Mouse (Mus musculus): Measurements from ENCODE around the gene Klhl2.

Klhl2 gene

DNA sequence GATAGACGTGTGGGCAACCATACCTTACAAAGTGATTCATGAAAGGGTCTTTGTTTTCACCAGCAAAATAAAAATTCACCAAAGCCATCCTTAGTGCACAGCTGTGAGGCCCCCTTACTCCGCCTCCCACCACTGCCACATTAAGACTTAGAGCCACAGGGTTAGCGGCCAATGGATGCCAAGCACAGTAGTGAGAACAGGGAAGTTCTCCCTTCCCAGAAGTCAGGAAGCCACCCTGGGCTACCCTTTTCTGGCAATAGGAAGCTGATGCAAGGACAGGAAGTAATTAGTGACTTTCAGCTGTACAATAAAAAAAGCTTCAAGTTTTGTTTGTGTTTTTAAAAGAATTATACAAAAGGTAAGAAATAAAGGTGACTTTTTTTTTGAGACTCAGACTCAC is 18.2 kb downstream of the Klhl2 start:
- no peak for DNase-seq (ENCODE audit: low spot score)

DNA sequence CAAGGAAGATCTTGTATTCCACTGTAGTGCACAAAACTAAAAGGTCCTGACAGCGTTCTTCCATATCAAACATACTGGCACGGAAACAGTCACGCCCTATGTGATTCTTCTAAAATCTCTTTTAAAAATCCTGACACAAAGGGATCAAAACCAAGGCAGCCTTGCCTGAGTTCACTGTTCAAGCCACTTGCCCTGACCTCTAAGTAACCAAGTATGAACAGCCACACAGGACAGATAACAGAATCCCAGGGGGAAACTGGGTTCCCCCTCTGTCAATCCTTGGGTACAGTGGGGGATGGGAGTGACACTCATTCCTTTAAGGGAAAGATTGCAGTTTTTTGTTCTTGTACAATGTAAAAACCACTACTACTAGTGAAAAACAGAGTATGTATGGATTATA is 19.9 kb downstream of the Klhl2 start:
- no peak for DNase-seq (ENCODE audit: low spot score)

DNA sequence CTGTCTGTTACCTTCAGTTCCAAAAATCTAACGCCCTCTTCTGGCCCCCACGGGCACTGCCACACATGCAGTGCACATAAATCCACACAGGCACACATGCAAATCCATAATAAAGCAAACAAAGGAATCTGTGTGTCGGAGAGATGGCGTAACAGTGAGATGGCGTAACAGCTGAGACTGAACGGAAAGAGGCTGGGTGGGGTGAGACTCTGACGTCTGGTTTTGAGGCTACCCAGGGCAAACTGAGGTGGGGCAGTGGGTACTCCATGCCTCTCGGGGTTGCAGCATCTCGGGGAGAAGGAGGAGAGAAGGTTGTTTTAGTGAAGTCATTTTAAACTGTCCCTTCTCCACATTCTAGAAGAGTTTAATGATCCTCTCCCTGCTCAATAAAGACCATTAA is 20.4 kb downstream of the Klhl2 start:
- DNase-seq (ENCODE audit: low spot score) = no peak

DNA sequence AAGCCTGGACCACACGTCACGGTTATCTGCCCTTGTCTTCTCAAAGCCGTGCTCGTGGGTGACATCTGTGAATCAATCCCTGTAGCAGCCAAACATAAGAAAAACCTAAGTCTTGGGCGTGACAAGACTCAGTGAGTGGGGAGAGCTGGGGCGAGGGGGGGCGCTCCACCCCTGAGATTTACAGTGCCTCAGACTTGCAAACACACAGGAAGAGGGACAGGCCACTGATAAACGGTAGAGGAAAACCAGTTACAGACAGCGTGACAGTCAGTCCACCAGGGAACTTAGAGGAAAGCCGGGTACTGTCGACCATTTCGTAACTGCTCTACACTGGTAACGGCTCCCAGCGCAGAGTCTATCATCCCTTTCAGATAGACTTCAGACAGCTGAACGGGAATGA is 21.4 kb downstream of the Klhl2 start:
- DNase-seq (ENCODE audit: low spot score) = no peak

DNA sequence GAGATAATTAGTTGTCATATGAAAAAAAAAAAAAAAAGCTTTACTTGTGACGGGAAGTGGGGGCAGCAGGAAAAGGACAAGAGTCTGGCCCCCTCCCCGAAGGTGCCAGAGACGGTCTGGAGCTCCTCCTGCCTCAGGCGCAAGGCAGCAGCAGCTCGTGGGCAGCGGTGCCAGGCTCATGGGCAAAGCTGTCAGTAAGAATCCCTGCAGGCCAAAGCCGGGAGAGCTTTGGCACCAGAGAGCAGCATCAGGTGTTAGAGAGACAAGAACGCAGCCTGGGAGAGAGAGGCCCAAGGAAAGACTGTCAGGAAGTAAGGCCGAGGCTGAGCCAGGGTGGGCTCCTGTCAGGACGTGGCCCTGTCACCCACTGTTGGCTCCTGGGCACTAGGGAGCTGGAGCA is 22.5 kb downstream of the Klhl2 start:
- DNase-seq (ENCODE audit: low spot score) = no peak

DNA sequence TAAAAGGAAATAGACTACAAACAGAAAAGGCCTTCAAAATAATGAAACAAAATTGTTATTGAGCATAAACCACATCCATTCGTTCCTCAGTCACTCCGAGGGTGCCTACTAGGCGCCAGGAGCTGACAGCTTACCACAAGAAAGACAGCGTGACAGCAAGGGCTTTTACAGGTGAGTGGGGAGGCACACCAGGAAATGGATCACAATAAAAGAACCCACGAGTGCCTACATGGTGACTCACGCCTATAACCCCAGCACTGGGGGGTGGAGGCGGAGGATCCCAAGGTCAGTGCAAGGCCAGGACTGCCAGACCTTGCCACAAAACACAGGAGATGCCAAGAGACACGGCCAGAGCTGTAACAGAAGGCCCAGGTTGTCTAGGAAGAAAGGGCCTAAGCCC is 23.4 kb downstream of the Klhl2 start:
- no peak for DNase-seq (ENCODE audit: low spot score)

DNA sequence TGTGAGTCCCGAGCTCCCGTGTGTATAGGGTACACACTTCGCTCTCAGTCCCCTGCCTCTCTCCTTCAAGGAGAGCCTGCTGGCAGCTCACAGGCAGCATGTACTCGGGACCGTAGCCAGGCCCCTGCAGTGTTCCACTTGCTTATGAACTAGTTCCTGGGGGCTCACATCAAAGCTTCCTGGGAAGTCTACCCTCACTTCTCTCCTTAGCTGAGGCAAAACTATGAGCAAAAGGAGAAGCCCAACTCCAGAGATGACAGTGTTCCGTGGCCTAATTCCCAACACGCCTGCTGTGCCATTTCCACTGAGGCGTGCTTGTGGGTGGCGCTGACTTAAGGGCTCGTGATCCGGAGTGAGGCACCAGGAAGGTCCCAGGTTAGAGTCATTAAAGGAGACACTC is 25.9 kb downstream of the Klhl2 start:
- no peak for DNase-seq (ENCODE audit: low spot score)

DNA sequence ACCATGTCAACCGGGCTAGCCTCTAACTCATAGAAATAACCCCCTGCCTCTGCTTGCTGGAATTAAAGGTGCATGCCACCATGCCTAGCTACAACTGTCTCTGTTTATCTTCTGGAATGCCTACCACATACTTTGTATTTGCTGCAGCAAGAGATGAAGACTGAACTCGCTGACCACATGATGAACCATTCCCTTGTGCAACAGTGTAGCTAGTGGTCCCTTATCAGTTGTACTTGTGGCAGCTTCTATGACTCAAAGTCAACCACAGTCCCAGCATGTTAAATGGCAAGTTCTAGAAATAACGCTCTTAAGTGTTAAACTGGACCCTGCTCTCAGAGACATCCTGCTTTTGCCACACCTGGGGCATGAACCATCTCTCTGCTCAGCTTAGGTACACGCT is 28.9 kb downstream of the Klhl2 start:
- no peak for DNase-seq (ENCODE audit: low spot score)

DNA sequence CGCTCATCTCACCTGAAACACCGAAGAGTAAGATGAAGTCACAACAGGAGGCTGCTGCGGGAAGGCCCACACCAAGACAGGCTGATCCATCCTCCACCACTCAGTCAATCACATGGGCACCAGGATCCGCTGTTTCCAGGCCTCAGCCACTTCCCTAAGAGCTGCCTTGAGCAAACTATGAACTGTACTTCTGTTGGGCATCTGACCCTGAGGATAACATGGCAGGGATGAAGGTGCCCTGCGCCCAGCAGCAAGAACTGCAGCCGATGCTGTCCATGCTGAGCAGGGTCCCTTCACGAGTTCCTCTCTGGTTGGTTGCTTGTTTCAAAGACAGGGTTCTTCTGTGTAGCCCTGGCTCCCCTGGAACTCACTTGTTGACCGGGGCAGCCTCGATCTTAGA is 38.0 kb downstream of the Klhl2 start:
- no peak for DNase-seq (ENCODE audit: low spot score)

DNA sequence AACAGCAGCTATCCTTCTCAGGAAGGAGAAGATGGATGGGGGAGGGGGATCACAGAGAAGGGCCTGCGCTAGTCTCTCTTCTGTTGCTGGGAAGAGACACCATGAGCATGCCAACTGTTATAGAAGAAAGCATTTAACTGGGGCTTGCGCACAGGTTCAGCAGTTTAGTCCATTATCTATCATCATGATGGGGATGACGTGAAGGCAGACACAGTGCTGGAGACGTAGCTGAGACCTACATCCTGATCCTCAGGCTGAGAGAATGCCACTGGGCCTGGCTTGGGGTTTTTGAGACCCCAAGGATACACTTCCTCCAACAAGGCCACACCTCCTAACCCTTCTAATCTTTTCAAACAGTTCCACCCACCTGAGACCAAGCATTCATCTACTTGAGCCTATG is 38.7 kb downstream of the Klhl2 start:
- DNase-seq (ENCODE audit: low spot score) = no peak

DNA sequence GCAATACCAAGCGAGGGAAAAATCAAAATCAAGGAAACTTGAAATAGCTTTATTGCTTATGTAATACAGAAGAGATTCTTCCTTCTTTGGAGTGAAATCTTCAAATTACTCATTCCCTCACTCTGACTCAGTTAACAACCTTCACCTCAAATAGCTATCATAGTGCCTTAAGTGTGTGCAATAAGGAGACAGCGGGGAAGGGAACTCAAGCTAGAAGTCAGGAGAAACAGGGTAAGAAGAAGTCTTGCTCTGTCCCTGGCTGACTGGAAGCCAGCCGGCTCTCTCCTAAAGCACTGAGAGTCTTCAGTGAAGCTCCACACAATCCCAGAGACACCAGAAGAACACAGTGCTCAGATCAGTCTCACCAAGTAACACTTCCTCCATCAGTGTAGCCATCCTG is 43.3 kb downstream of the Klhl2 start:
- DNase-seq (ENCODE audit: low spot score) = no peak

DNA sequence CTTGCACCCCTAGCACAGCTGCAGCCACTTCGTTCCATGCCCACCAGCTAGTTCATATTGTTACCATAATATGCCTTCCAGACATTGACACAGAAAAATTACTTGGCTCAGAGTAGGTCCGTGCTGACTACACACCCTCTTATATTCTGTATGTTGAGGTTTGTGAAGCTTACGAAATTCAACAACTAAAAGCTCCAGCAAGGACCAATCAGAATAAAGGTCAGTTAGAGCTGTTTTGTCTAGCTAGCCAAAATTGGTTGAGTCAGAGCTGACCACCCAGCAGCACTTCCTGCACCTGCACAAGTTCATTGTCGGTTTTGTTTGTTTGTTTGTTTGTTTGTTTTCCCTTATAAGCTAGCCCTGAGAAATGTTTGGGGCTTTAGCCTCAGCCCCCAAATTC is 44.8 kb downstream of the Klhl2 start:
- DNase-seq (ENCODE audit: low spot score) = no peak

DNA sequence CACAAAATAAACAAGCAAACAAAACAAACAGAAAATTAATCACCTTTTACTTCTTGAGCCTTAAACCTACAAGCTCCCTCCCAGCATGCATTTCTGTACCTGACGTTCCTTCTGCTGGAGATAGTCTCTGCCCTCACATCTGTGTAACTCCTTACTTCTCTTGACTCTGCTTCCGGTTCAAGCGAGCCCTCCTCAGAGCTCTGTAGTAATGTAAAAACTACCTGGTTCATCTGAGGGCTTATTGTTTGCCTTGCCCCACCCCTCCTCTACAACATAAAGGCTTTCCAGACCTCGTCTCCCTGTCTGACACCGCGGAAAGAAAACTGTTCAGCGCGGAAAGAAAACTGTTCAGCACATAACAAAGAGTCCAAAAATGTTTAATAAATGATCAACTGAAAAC is 50.5 kb downstream of the Klhl2 start:
- DNase-seq (ENCODE audit: low spot score) = no peak

DNA sequence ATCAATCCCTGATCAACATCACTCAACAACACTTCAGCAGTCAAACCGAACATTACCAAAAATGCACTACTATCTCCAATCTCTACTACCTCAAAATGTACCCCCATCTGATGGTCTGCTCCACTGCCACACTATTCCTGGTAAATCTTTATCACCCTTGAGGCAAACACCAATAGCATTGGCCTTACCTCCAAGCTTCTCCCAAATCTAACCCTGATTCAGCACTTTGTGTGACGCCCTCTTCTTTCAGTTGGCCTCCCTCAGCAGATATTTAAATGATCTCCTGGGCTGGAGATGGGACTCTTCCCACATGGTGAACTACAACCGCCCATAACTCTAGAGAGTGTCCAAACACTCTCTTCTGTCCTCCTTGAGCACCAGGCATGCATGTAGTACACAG is 51.3 kb downstream of the Klhl2 start:
- DNase-seq (ENCODE audit: low spot score) = no peak

DNA sequence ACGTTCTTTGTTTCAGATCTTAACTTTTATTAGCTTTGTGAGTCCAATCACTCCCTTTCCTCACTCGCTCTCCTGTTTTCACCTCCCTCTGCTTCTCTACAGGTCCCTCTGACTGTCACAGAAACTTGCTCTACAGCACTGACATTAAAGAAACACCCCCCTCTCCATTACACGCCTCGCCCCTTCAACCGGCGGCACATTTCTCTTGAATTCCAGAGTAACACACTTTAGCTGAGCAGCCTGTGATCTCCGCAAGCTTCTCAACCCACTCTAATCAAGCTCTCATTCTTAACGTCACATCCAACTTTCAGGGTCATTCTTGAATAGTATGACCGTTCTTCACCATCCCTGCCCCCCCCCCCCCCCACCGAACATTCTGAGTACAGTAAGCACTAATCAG is 52.1 kb downstream of the Klhl2 start:
- no peak for DNase-seq (ENCODE audit: low spot score)

DNA sequence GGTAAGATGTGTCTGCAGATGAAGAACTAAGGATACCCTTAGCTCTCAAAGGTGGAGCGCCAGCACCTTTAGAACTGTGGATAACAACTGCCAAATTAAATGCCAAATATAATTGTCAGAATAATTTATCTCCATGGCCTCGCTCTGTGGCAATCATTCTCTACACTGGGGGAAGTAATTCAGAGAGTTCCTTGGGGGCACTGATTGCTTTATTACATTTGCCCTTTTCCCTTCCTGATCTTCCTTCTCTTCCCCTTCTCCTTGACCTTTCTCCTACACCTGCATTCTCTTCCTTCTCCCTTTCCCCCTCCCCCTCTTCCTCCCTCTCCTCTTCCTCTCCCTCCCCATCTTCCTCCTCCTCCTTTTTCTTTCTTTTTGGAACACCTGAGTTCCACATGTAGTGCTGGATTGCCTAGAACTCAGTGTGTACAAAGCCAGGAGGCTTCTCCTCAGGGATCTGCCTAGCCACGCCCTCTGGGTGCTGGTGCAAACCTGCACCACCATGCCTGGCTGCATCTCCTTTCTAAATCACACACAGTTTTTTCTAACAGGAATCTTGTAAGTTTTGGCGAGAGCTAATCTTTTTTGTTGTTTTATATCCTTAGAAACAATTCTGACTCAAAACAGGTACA is 58.5 kb downstream of the Klhl2 start:
- DNase-seq (ENCODE audit: low spot score) = no peak

DNA sequence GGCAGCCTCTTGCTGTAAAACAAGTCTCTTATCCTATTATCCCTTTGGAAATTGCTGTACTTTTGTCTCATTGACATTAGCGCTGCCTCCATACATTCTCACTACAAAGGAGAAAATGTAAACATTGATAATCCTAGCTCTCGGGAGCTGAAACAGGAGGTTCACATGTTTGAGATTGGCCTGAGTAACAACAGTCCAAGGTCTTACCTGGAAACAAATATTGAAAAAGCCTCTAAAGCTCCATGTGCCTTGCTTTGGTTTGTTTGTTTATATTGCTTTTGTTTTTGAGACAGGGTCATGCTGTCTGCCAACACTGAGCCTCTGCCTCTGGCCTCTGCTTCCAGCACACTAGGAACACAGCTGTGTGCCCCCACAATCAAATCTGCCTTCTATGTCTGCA is 59.4 kb downstream of the Klhl2 start:
- DNase-seq (ENCODE audit: low spot score) = no peak

DNA sequence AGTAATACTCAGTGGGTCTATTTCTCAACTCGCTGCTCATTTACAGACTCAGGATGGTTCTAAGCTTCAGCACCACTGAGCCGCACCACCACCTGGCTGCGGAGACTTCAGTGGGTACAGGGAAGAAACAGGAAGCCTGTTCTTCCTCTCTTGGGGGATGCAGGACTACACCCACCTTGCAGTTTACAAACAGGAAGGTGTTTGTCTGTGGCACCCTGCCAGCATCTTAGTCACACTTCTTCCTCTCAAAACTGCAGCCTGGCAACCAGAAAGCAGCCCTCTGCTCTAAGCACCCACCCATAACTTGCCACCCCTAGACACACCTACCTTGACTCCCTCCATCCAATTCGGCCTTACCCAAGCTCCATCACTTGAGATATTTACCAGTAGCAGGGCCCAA is 61.1 kb downstream of the Klhl2 start:
- DNase-seq (ENCODE audit: low spot score) = no peak

DNA sequence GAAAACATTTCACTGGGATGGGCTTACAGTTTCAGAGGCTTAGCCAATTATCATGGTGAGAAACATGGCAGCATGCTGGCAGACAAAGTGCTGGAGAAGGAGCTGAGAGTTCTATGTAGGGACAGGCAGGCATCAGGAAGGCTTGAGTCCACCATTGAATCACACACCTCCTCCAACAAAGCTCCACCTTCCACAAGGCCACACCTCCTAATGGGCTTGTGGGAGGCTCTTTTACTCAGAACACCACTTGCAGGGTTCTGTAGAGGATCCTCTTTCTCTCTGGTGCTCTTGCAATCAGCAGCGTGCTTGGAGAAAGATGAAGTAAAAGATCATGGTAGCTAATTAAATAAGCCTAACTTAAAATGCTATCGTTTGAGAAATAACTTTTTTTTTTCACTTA is 63.0 kb downstream of the Klhl2 start:
- DNase-seq (ENCODE audit: low spot score) = no peak

DNA sequence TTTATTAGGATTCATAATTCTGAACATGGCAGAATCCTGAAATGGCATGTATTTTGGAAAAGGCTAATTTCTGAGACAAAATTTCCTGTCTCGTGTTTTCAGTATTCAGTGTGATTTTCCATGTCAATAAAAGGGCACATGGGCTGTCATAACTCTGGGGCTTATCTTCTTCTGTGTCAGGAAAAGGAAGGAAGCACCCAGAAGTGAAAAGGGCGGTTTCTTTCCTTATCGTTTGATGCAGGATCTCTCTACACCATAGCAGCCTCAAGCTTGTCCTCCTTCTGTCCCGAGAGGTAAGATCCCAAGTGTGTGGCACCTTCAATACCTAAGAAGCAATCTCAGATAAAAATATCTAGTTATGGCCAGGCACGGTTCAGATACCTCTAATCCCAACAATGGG is 65.6 kb downstream of the Klhl2 start:
- DNase-seq (ENCODE audit: low spot score) = no peak

DNA sequence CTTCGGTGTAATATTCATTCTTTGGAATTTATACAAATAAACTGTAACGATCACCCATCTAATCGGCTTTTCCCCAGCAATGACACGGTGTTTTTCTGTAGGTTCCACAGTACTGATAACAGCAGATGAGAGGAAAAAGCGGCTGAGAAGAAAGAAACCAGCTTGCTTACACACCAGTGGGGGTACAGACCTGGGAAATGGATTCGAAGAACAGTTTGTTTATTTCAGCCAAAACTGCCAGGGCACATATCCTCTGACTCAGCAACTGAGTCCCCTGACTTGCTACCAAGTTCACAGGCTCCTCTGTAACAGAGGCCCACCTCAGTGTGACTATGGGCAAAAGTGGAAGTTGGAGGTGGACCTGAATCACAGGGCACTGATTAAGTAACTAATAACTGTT is 67.9 kb downstream of the Klhl2 start:
- DNase-seq (ENCODE audit: low spot score) = no peak

DNA sequence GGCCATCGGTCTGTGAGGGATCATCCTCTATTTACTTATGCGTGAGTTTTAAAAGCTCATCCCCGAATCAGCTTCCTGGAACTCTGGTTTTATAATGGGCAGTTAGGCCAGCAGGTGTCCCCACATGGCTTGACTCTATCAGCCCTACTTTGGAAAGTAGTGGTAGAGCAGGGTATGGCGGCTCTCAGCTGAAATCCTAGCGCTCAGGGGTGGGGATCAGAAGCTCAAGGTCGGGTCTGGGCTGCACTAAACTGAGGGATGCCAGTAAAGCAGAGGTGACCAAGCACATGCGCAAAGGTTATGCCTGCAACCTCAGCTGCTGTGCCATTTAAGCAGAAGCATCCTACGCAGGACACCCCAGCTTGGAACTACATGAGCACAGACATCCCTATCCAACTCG is 71.9 kb downstream of the Klhl2 start:
- DNase-seq (ENCODE audit: low spot score) = no peak

DNA sequence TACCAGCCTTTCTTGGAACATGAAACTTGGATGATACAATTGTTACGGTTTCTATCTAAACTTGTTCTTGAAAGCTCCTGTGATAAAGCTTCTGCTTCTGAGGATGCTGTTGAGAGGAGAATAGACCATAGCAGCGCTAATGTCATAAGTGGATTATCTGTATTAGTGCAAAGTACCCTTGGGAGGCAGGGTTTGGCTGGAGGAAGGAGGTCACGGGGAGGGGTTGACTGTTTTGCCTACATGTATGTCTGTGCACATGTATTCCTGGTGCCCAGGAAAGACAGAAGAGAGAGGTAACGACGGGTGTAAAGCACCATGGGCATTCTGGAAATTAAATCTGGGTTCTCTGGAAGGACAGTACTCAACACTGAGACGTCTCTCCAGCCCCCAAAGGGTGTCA is 75.7 kb downstream of the Klhl2 start:
- DNase-seq (ENCODE audit: low spot score) = no peak

DNA sequence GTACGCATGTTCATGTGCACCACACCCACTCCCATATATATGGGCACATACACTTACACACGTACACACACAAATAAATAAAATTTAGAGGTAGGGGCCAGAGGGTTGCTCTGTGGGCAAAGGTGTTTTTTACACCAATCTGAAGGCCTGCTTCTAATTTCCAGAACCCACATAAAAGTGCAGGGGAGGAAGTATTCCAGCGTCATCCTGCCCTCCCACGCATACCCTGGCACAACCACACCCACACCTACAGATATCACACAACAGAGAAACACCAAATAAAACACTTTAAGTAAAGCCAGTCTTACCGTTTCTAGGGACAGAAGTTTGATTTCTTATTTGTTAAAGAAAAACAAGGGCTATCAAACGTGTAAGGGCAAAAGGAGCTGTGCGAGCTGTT is 79.0 kb downstream of the Klhl2 start:
- DNase-seq (ENCODE audit: low spot score) = no peak

DNA sequence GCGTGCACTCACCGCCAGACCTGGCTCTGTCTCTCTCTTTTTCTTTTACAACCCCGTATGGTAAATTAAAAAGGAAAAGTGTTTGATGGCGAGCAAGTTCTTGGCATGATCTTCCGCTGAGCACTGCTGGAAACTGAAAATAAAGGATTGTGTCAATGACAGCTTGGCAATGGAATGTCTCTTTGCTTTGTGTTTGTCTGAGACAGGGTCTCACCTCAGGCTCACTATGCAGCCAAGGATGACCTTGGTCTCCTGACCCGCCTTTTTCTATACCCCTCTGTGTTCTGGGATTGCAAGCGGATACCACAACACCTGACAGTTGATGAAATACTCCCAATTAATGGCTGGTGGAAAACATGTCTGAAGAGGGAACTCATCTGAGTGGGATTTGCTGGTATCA is 80.2 kb downstream of the Klhl2 start:
- no peak for DNase-seq (ENCODE audit: low spot score)

Data from left cerebral cortex, adult 11 months (tissue).